Mouse (Mus musculus): ENCODE results near the gene Ncstn.

- no peak for TF ChIP-seq POLR2A (IDR thresholded peaks at IDR 0.05; ENCODE audit: extremely low read depth, insufficient read depth, low read length)
- TF ChIP-seq CTCF (IDR thresholded peaks at IDR 0.05; ENCODE audit: extremely low read depth, insufficient read depth, low read length) = no peak
These were observed 63.3 kb downstream of the Ncstn start for GRCm38 (mm10) chr1:172019339-172019738.

Data from cortical plate, adult 2 months (tissue).